In the genomic region with DNA sequence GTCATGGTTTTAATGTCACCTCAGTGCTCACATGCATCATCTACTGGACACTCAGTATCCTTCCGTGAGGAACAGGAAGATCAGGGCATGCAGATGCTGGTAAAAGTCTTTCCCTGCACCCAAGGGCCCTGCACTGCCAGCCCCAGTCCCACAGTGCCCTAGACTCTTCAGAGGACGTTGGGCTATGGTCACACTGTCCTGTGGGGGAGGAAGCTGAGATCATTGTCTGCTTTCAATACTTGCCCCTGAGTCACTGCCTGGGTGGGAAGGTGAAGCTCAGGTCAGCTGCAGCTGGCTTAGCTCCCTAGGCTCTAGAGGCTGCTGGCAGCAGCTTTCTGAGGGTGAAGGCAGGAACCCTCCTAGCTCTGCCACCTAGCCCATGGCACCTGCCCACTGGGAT, we compare ENCODE assay signal across 13 mouse cellular contexts. TPM values are rescaled to one million over a fixed set of nuclear protein-coding genes. Genes with fewer than 3 reads are reported as not detected.
"Had no signal": no experiment of that assay in that cellular context is flagged by ENCODE, and none has a peak within 500 bp of the region (broad histone marks: within the 10 kb centered on the region; RNA-seq: fewer than 3 reads in every experiment).

No protein-coding gene starts in this region.

- DNase-seq: kidney, postnatal 25 days; liver; liver, embryonic 13.5 days; lung, adult 18-20 months; lung, postnatal 4 days; right cerebral cortex, postnatal 14 days; thymus, postnatal 4 days had no signal

- H3K9me3 ChIP-seq: limb, embryonic 12.5 days; liver, embryonic 13.5 days; midbrain, embryonic 10.5 days; midbrain, embryonic 15.5 days; stomach, embryonic 15.5 days had no signal

- H3K4me3 ChIP-seq: left cerebral cortex, adult 2 months; limb, embryonic 12.5 days; liver, embryonic 13.5 days; midbrain, embryonic 10.5 days; midbrain, embryonic 15.5 days; stomach, embryonic 15.5 days had no signal

- H3K4me1 ChIP-seq: limb, embryonic 12.5 days; liver, embryonic 13.5 days; midbrain, embryonic 15.5 days had no signal

- H3K9ac ChIP-seq: limb, embryonic 12.5 days; liver, embryonic 13.5 days; midbrain, embryonic 15.5 days; stomach, embryonic 15.5 days had no signal

- H3K4me2 ChIP-seq: limb, embryonic 12.5 days; liver, embryonic 13.5 days; midbrain, embryonic 15.5 days; stomach, embryonic 15.5 days had no signal

- H3K27me3 ChIP-seq: limb, embryonic 12.5 days; liver, embryonic 13.5 days; midbrain, embryonic 15.5 days; stomach, embryonic 15.5 days had no signal

- H3K27ac ChIP-seq: left cerebral cortex, adult 2 months; limb, embryonic 12.5 days; liver, embryonic 13.5 days; midbrain, embryonic 10.5 days; midbrain, embryonic 15.5 days; stomach, embryonic 15.5 days had no signal

- ATAC-seq: midbrain, embryonic 15.5 days had no signal

- H3K36me3 ChIP-seq: limb, embryonic 12.5 days; liver, embryonic 13.5 days; midbrain, embryonic 10.5 days; midbrain, embryonic 15.5 days; stomach, embryonic 15.5 days had no signal

RNA-seq across cellular contexts. Expression of gene AA467197, which starts 19.3 kb away (rescaled TPM):
- polyA plus RNA-seq: kidney, embryonic 16.5 days had no signal
